Mouse (Mus musculus) hindlimb bud, embryonic 11.5 days (tissue): ENCODE results near the gene Exoc6.

Experiments used
- DNase-seq: peaks from one replicate; pipeline ENCODE4 v3.0.0-alpha.2; 2012; ENCODE audit warnings: low read depth, low spot score; ENCODE audit errors: extremely low spot score

Exoc6 gene

GRCm38 (mm10) chr19:37724591-37724990 is 174.4 kb downstream of the Exoc6 start:
- DNase-seq, result no peak

GRCm38 (mm10) chr19:37726585-37726984 is 176.4 kb downstream of the Exoc6 start:
- DNase-seq, result no peak

- DNase-seq, result no peak
These were observed 177.1 kb downstream of the Exoc6 start for GRCm38 (mm10) chr19:37727366-37727765.
